ENCODE assay signal across 8 mouse cellular contexts in the genomic region with DNA sequence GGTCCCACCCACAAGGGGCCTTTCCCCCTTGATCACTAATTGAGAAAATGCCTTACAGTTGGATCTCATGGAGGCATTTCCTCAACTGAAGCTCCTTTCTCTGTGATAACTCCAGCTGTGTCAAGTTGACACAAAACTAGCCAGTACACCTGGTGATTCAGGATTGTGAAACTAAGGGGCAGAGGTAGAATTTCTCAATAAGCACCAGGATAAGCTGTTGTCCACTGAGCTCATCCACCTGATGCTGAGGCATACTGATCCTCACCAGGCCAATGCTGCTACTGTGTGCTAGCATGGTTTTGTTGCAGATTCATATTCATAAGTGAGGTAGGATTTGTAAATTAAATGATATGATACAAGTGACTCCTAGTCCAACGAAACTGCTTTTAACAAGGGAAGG. TPM values are rescaled to one million over a fixed set of nuclear protein-coding genes. Genes with fewer than 3 reads are reported as not detected.
DNase-seq lines count a peak whose midpoint lies in the region; ATAC-seq and TF ChIP-seq lines count a peak whose summit lies in the region.
"Not testable (repeated sequence)": the region's sequence is repeated elsewhere in the genome, so short reads cannot be mapped to it uniquely, and the experiment has no call there.
"Had no signal": no experiment of that assay in that cellular context is flagged by ENCODE, and none has a peak within 500 bp of the region (broad histone marks: within the 10 kb centered on the region; RNA-seq: fewer than 3 reads in every experiment).

No protein-coding gene starts in this region.

- H3K27me3 ChIP-seq in liver, adult 2 months (ENCODE audit: control insufficient read depth, insufficient read depth, low read length); liver, postnatal 0 days (ENCODE audit: insufficient read depth, low read length): not testable (repeated sequence)

- not testable (repeated sequence) for TF ChIP-seq POLR2A in liver, adult 2 months (IDR thresholded peaks at IDR 0.05; ENCODE audit: extremely low read depth, insufficient read depth, low read length)

- H3K4me2 ChIP-seq in liver, postnatal 0 days (ENCODE audit: low read depth, low read length) = not testable (repeated sequence)

- peaks cover 14% of the 10 kb centered on the region for H3K4me1 ChIP-seq in liver, adult 2 months (ENCODE audit: control insufficient read depth, insufficient read depth, low read length)
- H3K4me1 ChIP-seq in liver, postnatal 0 days (ENCODE audit: insufficient read depth) = not testable (repeated sequence)

- H3K9ac ChIP-seq in liver, adult 2 months (ENCODE audit: low read depth, low read length); liver, postnatal 0 days (replicated peaks): not testable (repeated sequence)

- H3K79me2 ChIP-seq in liver, adult 2 months (ENCODE audit: control insufficient read depth, insufficient read depth, low read length) = not testable (repeated sequence)

- not testable (repeated sequence) for H3K27ac ChIP-seq in liver, adult 2 months (replicated peaks; ENCODE audit: insufficient read depth, low read depth, low read length); liver, postnatal 0 days (ENCODE audit: low read depth)

- peak; percentile 10 for DNase-seq in heart, adult 11 months
- peak; percentile 93 for DNase-seq in liver, adult 2 months (ENCODE audit: extremely low read depth, low read depth, low spot score)
- not testable (repeated sequence) for DNase-seq in liver, postnatal 0 days

- H3K36me3 ChIP-seq in liver, adult 2 months (ENCODE audit: control insufficient read depth, insufficient read depth, low read length); liver, postnatal 0 days (replicated peaks; ENCODE audit: insufficient read depth, low read length): not testable (repeated sequence)

- not testable (repeated sequence) for TF ChIP-seq CTCF in liver, adult 2 months (IDR thresholded peaks at IDR 0.05; ENCODE audit: low read depth, low read length); liver, postnatal 0 days (IDR thresholded peaks at IDR 0.05; ENCODE audit: low read depth)

- ATAC-seq in liver, postnatal 0 days = peak; percentile 41; the same call in 1 of the 2 replicates

- H3K9me3 ChIP-seq in liver, postnatal 0 days (ENCODE audit: low read length) = not testable (repeated sequence)

- TF ChIP-seq EP300 in liver, postnatal 0 days (IDR thresholded peaks at IDR 0.05; ENCODE audit: low read depth) = not testable (repeated sequence)

- WGBS in liver, adult 2 months = 95% methylated on average over 1 of the region's 1 CpGs
- WGBS in liver, postnatal 0 days (ENCODE audit: insufficient replicate concordance) = 78% methylated on average over 1 of the region's 1 CpGs

- not testable (repeated sequence) for H3K4me3 ChIP-seq in liver, adult 2 months (ENCODE audit: insufficient read depth, low read depth, low read length); liver, postnatal 0 days (ENCODE audit: low read depth, low read length)

RNA-seq across cellular contexts. Expression of gene Tmem26, which starts 15.5 kb away (rescaled TPM):
- total RNA-seq in liver, adult 2 months (2014; rRNA removed) = 0.83 and 0.94 TPM in 2 replicates
- 0.21 and 0.34 TPM in 2 replicates for polyA plus RNA-seq in liver, adult 2 months (2012; rRNA removed)
- 1.7 TPM in 2 replicates for polyA plus RNA-seq in liver, postnatal 0 days (2015; fragmentation: Nextera tagmentation; extraction: Ambion mirVana)
- total RNA-seq: MEL had no signal
- polyA plus RNA-seq: activated CD4-positive, CD25-positive, alpha-beta regulatory T cell, adult 4 months; C2C12; G1E; Patski had no signal
